Mouse (Mus musculus): ENCODE measurements around the gene Lztfl1. TPM values are rescaled to one million over a fixed set of nuclear protein-coding genes. Genes with fewer than 3 reads are reported as not detected.
"Not testable (repeated sequence)": the region's sequence is repeated elsewhere in the genome, so short reads cannot be mapped to it uniquely, and the experiment has no call there.

Lztfl1 gene
- polyA plus RNA-seq (2015; fragmentation: Nextera tagmentation; extraction: Ambion mirVana), result 62.4 and 68.7 TPM in 2 replicates

- H3K9me3 ChIP-seq, result no peaks in the 10 kb centered on the region
- H3K36me3 ChIP-seq, result 0 out of 2 replicates have a peak, but pooled peaks cover under 1% of the 10 kb centered on the region
- H3K4me3 ChIP-seq, result peak within 1 kb of the TSS; percentile 94
- ATAC-seq (ENCODE audit: low FRiP score, low read depth), result peak; percentile 100
- H3K9ac ChIP-seq, result peak within 1 kb of the TSS; percentile 91
- under 1% methylated on average over 55 of the region's 55 CpGs for WGBS
- H3K27ac ChIP-seq, result peak within 1 kb of the TSS; percentile 70; the same call in 1 of the 2 replicates
- H3K4me2 ChIP-seq (replicated peaks), result peak within 1 kb of the TSS; percentile 74
- peaks cover 6% of the 10 kb centered on the region for H3K4me1 ChIP-seq
- no peaks in the 10 kb centered on the region for H3K27me3 ChIP-seq
Observed at GRCm38 (mm10) chr9:123717186-123718008, at the start of gene Lztfl1. Gene Lztfl1 (minus strand): TSS chr9:123717697.

- no peaks in the 10 kb centered on the region for H3K9me3 ChIP-seq
- 92% methylated on average over 3 of the region's 3 CpGs for WGBS
Observed at GRCm38 (mm10) chr9:123766996-123767395, 49.5 kb upstream of the Lztfl1 start.

DNA sequence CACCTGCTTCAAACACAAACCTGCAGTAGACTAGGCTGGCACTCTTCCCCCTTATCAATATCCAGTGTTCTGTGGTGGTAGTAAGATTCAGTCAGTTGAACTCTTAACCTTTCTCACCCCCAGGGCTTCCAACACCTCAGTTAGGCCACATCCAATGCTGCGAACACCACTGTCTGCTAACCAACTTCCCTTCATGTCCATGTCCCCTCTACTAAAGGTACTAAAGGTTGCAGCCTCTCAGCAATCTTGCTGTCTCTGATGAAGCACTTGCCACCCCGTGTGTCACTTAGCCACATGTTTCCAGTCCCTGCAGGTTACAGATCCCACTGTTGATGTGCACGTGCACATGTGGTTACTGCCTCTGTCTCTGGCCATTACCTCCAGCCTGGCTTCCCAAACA is 46.3 kb upstream of the Lztfl1 start:
- Histone ChIP-seq H3K4me1 (no peaks in the 10 kb centered on the region), H3K9me3 (no peaks in the 10 kb centered on the region), H3K36me3 (no peaks in the 10 kb centered on the region), H3K4me2 (replicated peaks) (no peak overlapping the region), H3K27ac (no peak overlapping the region), H3K4me3 (no peak overlapping the region), H3K9ac (no peak overlapping the region), H3K27me3 (no peaks in the 10 kb centered on the region)
- no peak for ATAC-seq (ENCODE audit: low FRiP score, low read depth)
- 81% methylated on average over 3 of the region's 3 CpGs for WGBS

More at GRCm38 (mm10) chr9:123766996-123767395, 49.5 kb upstream of the Lztfl1 start:
- no peaks in the 10 kb centered on the region for H3K4me1 ChIP-seq
- ATAC-seq (ENCODE audit: low FRiP score, low read depth), result no peak
- H3K27me3 ChIP-seq, result no peaks in the 10 kb centered on the region
- no peak overlapping the region for H3K9ac ChIP-seq
- H3K27ac ChIP-seq, result no peak overlapping the region
- no peak overlapping the region for H3K4me3 ChIP-seq
- no peak overlapping the region for H3K4me2 ChIP-seq (replicated peaks)
- no peaks in the 10 kb centered on the region for H3K36me3 ChIP-seq

DNA sequence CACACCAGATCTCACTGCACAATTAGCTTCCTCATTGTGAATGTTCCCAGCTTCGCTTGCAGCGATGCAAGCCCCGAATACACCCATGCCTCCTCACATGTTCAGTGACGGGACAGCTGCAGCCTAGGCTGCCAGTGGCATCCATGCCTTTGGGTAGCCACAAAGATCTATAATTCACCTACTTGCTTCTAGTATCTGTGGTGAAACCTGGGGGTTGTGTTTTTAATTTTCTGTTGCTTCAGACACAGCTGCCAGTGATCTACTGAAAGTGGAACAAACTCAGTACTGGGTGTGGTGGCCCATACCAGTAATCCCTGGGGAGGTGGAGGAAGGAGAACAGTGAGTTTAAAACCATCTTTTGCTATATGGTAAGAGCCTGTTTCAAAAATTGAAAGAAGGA is 45.4 kb upstream of the Lztfl1 start:
- no peak overlapping the region for H3K4me2 ChIP-seq (replicated peaks)
- no peak overlapping the region for H3K9ac ChIP-seq
- no peak overlapping the region for H3K27ac ChIP-seq
- no peak overlapping the region for H3K4me3 ChIP-seq
- H3K4me1 ChIP-seq, result no peaks in the 10 kb centered on the region
- H3K27me3 ChIP-seq, result no peaks in the 10 kb centered on the region
- no peak for ATAC-seq (ENCODE audit: low FRiP score, low read depth)
- H3K9me3 ChIP-seq, result no peaks in the 10 kb centered on the region
- H3K36me3 ChIP-seq, result no peaks in the 10 kb centered on the region
- 89% methylated on average over 4 of the region's 4 CpGs for WGBS

GRCm38 (mm10) chr9:123760806-123761205 is 43.3 kb upstream of the Lztfl1 start:
- Histone ChIP-seq H3K36me3 (no peaks in the 10 kb centered on the region), H3K9me3 (no peaks in the 10 kb centered on the region), H3K27ac (no peak overlapping the region), H3K4me3 (no peak overlapping the region), H3K9ac (no peak overlapping the region), H3K4me2 (replicated peaks) (no peak overlapping the region), H3K4me1 (no peaks in the 10 kb centered on the region), H3K27me3 (no peaks in the 10 kb centered on the region)
- no peak for ATAC-seq (ENCODE audit: low FRiP score, low read depth)
- 81% methylated on average over 3 of the region's 3 CpGs for WGBS

GRCm38 (mm10) chr9:123758645-123759044 is 41.1 kb upstream of the Lztfl1 start:
- WGBS, result 68% methylated on average over 4 of the region's 4 CpGs
- no peak overlapping the region for H3K4me3 ChIP-seq
- ATAC-seq (ENCODE audit: low FRiP score, low read depth), result no peak
- H3K4me2 ChIP-seq (replicated peaks), result no peak overlapping the region
- no peaks in the 10 kb centered on the region for H3K27me3 ChIP-seq
- H3K9me3 ChIP-seq, result no peaks in the 10 kb centered on the region
- H3K9ac ChIP-seq, result no peak overlapping the region
- H3K4me1 ChIP-seq, result no peaks in the 10 kb centered on the region
- no peaks in the 10 kb centered on the region for H3K36me3 ChIP-seq
- H3K27ac ChIP-seq, result no peak overlapping the region

GRCm38 (mm10) chr9:123758156-123758555 is 40.7 kb upstream of the Lztfl1 start:
- no peak overlapping the region for H3K9ac ChIP-seq
- no peaks in the 10 kb centered on the region for H3K36me3 ChIP-seq
- no peak overlapping the region for H3K4me2 ChIP-seq (replicated peaks)
- no peak overlapping the region for H3K27ac ChIP-seq
- no peaks in the 10 kb centered on the region for H3K9me3 ChIP-seq
- no peak for ATAC-seq (ENCODE audit: low FRiP score, low read depth)
- WGBS, result 68% methylated on average over 1 of the region's 1 CpGs
- H3K4me3 ChIP-seq, result no peak overlapping the region
- H3K4me1 ChIP-seq, result no peaks in the 10 kb centered on the region
- no peaks in the 10 kb centered on the region for H3K27me3 ChIP-seq

DNA sequence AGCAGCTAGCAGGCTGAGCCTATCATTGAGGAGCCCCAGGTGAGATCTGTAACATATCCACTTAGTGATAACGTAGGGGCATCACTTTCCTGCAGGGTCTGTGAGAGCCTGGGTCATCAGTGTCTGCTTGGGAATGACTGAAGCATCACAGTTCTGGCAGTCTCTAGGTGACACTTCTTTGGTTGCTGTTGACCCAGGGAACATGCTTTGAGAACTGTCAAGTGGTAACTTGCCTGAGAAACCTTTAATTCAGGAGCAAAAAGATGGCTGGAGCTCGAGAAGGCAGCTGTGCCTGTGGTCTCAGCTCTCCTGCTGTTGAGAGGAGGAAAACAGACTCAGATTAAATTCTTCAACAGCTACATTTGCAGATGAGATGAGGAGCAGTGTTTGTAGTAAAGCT is 39.8 kb upstream of the Lztfl1 start:
- Histone ChIP-seq H3K4me1 (no peaks in the 10 kb centered on the region), H3K9me3 (no peaks in the 10 kb centered on the region), H3K27ac (no peak overlapping the region), H3K4me2 (replicated peaks) (no peak overlapping the region), H3K9ac (no peak overlapping the region), H3K4me3 (no peak overlapping the region), H3K36me3 (no peaks in the 10 kb centered on the region), H3K27me3 (no peaks in the 10 kb centered on the region)
- 59% methylated on average over 2 of the region's 2 CpGs for WGBS
- ATAC-seq (ENCODE audit: low FRiP score, low read depth), result no peak

DNA sequence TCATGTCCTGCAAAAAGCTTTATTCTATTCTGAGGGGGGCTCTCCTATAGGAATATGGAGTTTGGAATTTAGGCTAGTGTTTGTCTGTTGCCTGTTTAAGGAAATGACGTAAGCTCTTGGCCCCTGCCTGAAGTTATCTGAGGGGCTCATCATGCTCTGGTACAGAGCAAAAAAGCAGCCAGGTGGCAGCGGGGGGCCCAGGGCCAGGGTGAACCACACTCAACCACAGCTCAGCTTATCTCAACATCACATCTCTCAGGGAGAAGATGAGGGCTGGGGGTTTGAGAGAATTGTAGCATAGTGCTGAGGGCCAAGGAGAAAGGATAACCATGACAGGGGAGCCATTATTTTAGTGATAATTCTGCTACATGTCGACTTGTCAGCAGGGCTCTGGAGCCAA is 39.3 kb upstream of the Lztfl1 start:
- Histone ChIP-seq H3K4me1 (no peaks in the 10 kb centered on the region), H3K36me3 (no peaks in the 10 kb centered on the region), H3K27ac (no peak overlapping the region), H3K27me3 (no peaks in the 10 kb centered on the region), H3K9ac (no peak overlapping the region), H3K9me3 (no peaks in the 10 kb centered on the region), H3K4me2 (replicated peaks) (no peak overlapping the region), H3K4me3 (no peak overlapping the region)
- 77% methylated on average over 3 of the region's 3 CpGs for WGBS
- ATAC-seq (ENCODE audit: low FRiP score, low read depth), result no peak

- H3K4me1 ChIP-seq, result no peaks in the 10 kb centered on the region
- no peak overlapping the region for H3K4me2 ChIP-seq (replicated peaks)
- 83% methylated on average over 4 of the region's 4 CpGs for WGBS
- H3K9me3 ChIP-seq, result no peaks in the 10 kb centered on the region
- no peak for ATAC-seq (ENCODE audit: low FRiP score, low read depth)
- H3K27ac ChIP-seq, result no peak overlapping the region
- H3K4me3 ChIP-seq, result no peak overlapping the region
- H3K36me3 ChIP-seq, result no peaks in the 10 kb centered on the region
- H3K27me3 ChIP-seq, result no peaks in the 10 kb centered on the region
- no peak overlapping the region for H3K9ac ChIP-seq
Observed at GRCm38 (mm10) chr9:123754333-123754732, 36.8 kb upstream of the Lztfl1 start.

- not testable (repeated sequence) for H3K4me3 ChIP-seq; H3K9me3 ChIP-seq; H3K4me2 ChIP-seq (replicated peaks); H3K27ac ChIP-seq; H3K27me3 ChIP-seq; H3K9ac ChIP-seq; H3K36me3 ChIP-seq; H3K4me1 ChIP-seq; ATAC-seq (ENCODE audit: low FRiP score, low read depth)
- WGBS, result 91% methylated on average over 8 of the region's 8 CpGs
Observed at GRCm38 (mm10) chr9:123749687-123750086, 32.2 kb upstream of the Lztfl1 start.

GRCm38 (mm10) chr9:123740799-123741198 is 23.3 kb upstream of the Lztfl1 start:
- ATAC-seq (ENCODE audit: low FRiP score, low read depth), result no peak
- Histone ChIP-seq H3K36me3 (no peaks in the 10 kb centered on the region), H3K4me3 (no peak overlapping the region), H3K27me3 (no peaks in the 10 kb centered on the region), H3K9me3 (no peaks in the 10 kb centered on the region), H3K4me1 (no peaks in the 10 kb centered on the region), H3K9ac (no peak overlapping the region), H3K27ac (no peak overlapping the region), H3K4me2 (replicated peaks) (no peak overlapping the region)
- 86% methylated on average over 4 of the region's 4 CpGs for WGBS

DNA sequence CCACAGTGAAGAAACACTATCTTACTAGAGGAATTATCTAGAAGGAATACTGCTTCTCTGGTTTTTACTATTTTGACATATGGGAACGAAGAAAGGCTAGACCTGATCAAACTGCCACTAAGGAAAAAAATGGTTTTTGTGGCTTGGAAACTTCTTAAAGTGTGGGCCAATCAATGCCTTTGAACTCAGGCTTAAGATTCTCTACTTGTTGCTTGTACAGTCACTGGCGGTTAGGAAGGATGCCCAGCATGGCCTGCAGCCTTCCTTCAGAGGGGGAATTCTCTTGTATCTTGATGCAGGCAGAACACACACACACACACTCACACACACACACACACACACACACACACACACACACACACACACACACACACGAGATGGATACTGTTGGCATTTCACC is 16.6 kb upstream of the Lztfl1 start:
- Histone ChIP-seq H3K4me1 (no peaks in the 10 kb centered on the region), H3K9ac (no peak overlapping the region), H3K4me3 (no peak overlapping the region), H3K27me3 (no peaks in the 10 kb centered on the region), H3K4me2 (replicated peaks) (no peak overlapping the region), H3K27ac (no peak overlapping the region), H3K36me3 (no peaks in the 10 kb centered on the region), H3K9me3 (no peaks in the 10 kb centered on the region)
- ATAC-seq (ENCODE audit: low FRiP score, low read depth), result no peak
- 80% methylated on average over 3 of the region's 3 CpGs for WGBS
